Mouse (Mus musculus) pancreas, adult 10 weeks (tissue): ENCODE data around the gene Nudt6. TPM values are rescaled to one million over a fixed set of nuclear protein-coding genes. Genes with fewer than 3 reads are reported as not detected.

ENCODE experiments used
- polyA plus RNA-seq: library from polyadenylated mRNA; stranded (reverse); fragments of 350-450 nt; fragmentation: Illumina TruSeq; extraction: RNeasy Lipid Tissue Mini Kit (QIAGEN cat#74804); gene quantifications from one replicate; pipeline ENCODE4 v1.2.3, GENCODE M21; 2015; ENCODE audit warnings: low read depth, low replicate concordance; ENCODE audit not compliant: insufficient read depth

The Nudt6 gene
- not detected for polyA plus RNA-seq

DNA sequence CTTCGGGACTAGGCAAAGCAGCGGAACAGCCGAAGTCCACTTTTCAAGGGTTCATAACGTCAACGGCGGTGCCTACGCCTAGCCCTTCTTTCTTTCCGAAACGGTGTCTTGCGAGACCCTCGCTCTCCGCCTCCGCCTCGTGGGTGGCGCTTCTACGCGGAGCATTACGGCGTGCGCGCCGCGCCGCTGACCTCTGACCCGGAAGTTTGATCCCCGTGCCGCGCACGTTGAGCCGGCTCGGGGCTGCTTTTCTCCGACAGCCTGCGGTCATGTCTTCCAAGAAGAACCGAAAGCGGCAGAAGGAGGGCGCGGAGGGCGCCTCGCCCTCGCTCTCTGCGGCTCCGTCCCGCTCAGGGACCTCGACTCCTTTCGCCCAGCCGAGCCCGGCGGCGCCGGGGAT lies at the start of gene Nudt6:
Gene Nudt6 (minus strand): TSS at position 140 of the 400 bp plus-strand sequence.

DNA sequence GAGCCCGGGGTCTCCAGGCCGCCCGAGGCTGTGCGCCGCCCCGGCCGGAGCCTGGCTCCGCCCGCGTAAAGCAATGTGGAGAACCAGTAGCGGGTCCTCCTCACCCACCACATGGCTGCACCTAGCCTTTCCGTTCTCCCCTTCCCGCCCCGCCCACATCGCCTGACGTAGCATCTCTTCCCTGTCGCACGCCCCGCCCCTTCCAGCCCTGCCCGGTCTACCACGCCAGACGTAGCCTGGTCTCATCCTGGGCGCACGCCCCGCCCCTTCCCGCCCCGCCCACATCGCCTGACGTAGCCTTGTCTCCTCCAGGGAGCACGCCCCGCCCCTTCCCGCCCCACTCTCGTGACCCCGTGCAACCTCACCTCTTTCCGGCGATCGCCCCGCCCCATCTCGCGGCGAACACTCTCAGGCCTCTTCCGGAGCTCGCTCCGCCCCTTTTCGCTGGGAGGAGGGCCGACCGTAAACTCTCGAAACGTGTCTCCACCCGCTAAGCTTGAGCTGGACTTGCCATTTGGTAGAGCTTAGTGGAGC lies 486 bp downstream of the Nudt6 start, which contains the start of gene Spata5:
Gene Spata5 (plus strand): TSS at position 439 of the 534 bp plus-strand sequence.

Other genes starting within 250 kb of the Nudt6 start
- not detected for gene Il21, start 187.6 kb downstream of the Nudt6 start, polyA plus RNA-seq
- gene Bbs12, start 107.7 kb downstream of the Nudt6 start, polyA plus RNA-seq: 1.8 TPM
- not detected for gene Cetn4, start 107.5 kb downstream of the Nudt6 start, polyA plus RNA-seq
- 6.4 TPM for gene Fgf2, start 71.9 kb downstream of the Nudt6 start, polyA plus RNA-seq
- gene Spata5, start 315 bp downstream of the Nudt6 start, polyA plus RNA-seq: 1.2 TPM
- gene Spry1, start 219.7 kb upstream of the Nudt6 start, polyA plus RNA-seq: 7.4 TPM